Mouse (Mus musculus) ES-E14 (cell line): ENCODE results near the gene Slc4a4. TPM values are rescaled to one million over a fixed set of nuclear protein-coding genes. Genes with fewer than 3 reads are reported as not detected.

ENCODE experiments used
- DNase-seq: peaks from one replicate; pipeline ENCODE4 v3.0.0-alpha.2; 2013; ENCODE audit warnings: low read depth, low spot score
- H3K27ac ChIP-seq: 2 replicates; pipeline ENCODE4 v1.5.1; 2012; ENCODE audit warnings: low read depth, mild to moderate bottlenecking, low read length, moderate library complexity, mixed read lengths; ENCODE audit not compliant: poor library complexity, insufficient read depth, severe bottlenecking
- H3K36me3 ChIP-seq: 2 replicates; pipeline ENCODE4 v1.6.1; 2012; ENCODE audit warnings: mild to moderate bottlenecking, low read length, moderate library complexity, mixed read lengths; ENCODE audit not compliant: control insufficient read depth, poor library complexity, insufficient read depth, severe bottlenecking
- H3K4me1 ChIP-seq, 2 experiments: fragments of 150-350 bp in 1 of 2; sonication (generic) in 1 of 2; 2 replicates each; pipeline ENCODE4 v1.6.1; 2012; ENCODE audit warnings: low read length in 2 of 2, mild to moderate bottlenecking in 1 of 2, mixed read lengths in 1 of 2; ENCODE audit not compliant: control insufficient read depth in 2 of 2, insufficient read depth in 2 of 2, poor library complexity in 1 of 2
- H3K4me3 ChIP-seq, 2 experiments: fragments of 150-350 bp in 1 of 2; sonication (generic) in 1 of 2; 2 replicates each; pipeline ENCODE4 v1.5.1; 2012; ENCODE audit warnings: low read length in 2 of 2, low read depth in 1 of 2, mild to moderate bottlenecking in 1 of 2, mixed read lengths in 1 of 2; ENCODE audit not compliant: insufficient read depth in 1 of 2, poor library complexity in 1 of 2, severe bottlenecking in 1 of 2
- H3K9ac ChIP-seq: 2 replicates; pipeline ENCODE4 v1.6.1; 2012; ENCODE audit warnings: low read depth, mild to moderate bottlenecking, low read length, mixed read lengths; ENCODE audit not compliant: poor library complexity, insufficient read depth, severe bottlenecking
- H3K9me3 ChIP-seq: fragments of 150-350 bp; sonication (generic); 2 replicates; pipeline ENCODE4 v1.6.1; 2012; ENCODE audit warnings: low read depth, mild to moderate bottlenecking, low read length; ENCODE audit not compliant: control insufficient read depth, insufficient read depth
- CHD2 ChIP-seq: IDR thresholded peaks from 2 replicates; pipeline ENCODE4 v1.6.1; 2014; ENCODE audit warnings: mild to moderate bottlenecking, low read depth, low read length, inconsistent platforms
- HCFC1 ChIP-seq: IDR thresholded peaks from 2 replicates; pipeline ENCODE4 v1.6.1; 2012; ENCODE audit warnings: low read length, inconsistent platforms, borderline replicate concordance; ENCODE audit not compliant: insufficient read depth
- MAFK ChIP-seq: IDR thresholded peaks from 2 replicates; pipeline ENCODE4 v1.6.1; 2014; ENCODE audit warnings: mild to moderate bottlenecking, low read depth, low read length, inconsistent platforms; ENCODE audit not compliant: insufficient read depth
- ZC3H11A ChIP-seq: IDR thresholded peaks from 2 replicates; pipeline ENCODE4 v1.6.1; 2012; ENCODE audit warnings: low read depth, mild to moderate bottlenecking, inconsistent platforms, low read length, borderline replicate concordance
- ZNF384 ChIP-seq: IDR thresholded peaks from 2 replicates; pipeline ENCODE4 v1.6.1; 2012; ENCODE audit warnings: low read depth, low read length, inconsistent platforms
- in situ Hi-C, 2 experiments: fragments of 600-800 bp; cut with MboI; formaldehyde crosslinking; loops; one replicate each; pipeline ENCODE4 v1.15.1; 2025; ENCODE audit warnings: low sequenced_read_pairs in 2 of 2, inconsistent platforms in 1 of 2; ENCODE audit not compliant: unreplicated experiment in 2 of 2
- total RNA-seq: library from RNA; depleted of rRNA; stranded (reverse); fragments of 300-350 nt; gene quantifications from 2 replicates; pipeline ENCODE4 v1.2.3, GENCODE M21; 2012; rRNA removed

Slc4a4 gene
- 2.5 and 3.0 TPM in 2 replicates for total RNA-seq

DNA sequence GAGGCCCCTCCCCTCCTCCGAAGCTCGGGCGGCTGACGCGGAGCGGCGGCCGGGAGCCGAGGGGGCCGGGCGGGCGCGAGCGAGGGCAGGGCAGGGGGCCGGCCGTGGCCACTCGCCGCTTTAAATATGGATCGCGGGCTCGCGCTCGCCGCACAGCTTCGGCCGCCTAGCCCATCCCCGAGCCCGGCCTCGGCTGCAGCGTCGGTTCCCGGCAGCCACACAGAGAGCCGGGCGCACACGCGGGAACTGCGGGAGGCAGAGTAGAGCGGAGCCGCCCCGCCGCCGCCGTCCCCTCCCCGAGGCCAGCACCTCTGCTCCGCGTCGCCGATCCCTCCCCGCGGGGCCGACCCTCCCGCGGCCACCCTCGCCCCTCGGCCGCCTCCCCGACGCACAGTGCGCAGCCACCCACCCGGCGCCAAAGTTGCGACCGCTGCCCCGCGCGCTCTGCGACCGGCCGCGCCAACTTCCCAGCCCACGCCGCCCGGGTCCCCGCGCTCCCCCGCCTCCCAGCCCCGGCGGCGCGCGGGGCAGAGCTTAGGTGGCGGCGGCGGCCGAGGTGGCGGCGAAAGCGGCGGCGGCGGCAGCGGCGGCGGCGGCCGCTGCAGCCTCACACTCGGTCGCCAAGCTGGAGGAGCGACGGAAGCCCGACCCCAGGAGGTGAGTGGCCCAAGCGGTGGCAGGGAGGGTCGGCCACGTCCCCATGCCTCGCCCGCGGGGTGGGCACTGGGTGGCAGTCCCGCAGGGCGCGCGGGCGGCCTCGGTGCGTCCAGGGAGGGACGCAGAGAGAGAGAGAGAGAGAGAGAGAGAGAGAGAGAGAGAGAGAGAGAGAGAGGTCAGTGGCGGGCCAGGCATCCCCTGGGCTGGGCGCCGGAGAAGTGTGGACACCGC, at the start of gene Slc4a4:
TSS of gene Slc4a4 (plus strand) at position 151 of the 888 bp plus-strand sequence.
- Histone ChIP-seq H3K36me3 (no peaks in the 10 kb centered on the region), H3K4me3 (peak within 1 kb of the TSS; percentile 73 to 90), H3K9me3 (no peaks in the 10 kb centered on the region), H3K27ac (no peak within 1 kb of the TSS), H3K9ac (peak within 1 kb of the TSS; percentile 77), H3K4me1 (peaks cover 2 to 3% of the 10 kb centered on the region in 2 experiments; a peak in 1 of 4 replicates)
- DNase-seq, result no peak
- in situ Hi-C loops, result no loop called here
- no peak for TF ChIP-seq MAFK

DNA sequence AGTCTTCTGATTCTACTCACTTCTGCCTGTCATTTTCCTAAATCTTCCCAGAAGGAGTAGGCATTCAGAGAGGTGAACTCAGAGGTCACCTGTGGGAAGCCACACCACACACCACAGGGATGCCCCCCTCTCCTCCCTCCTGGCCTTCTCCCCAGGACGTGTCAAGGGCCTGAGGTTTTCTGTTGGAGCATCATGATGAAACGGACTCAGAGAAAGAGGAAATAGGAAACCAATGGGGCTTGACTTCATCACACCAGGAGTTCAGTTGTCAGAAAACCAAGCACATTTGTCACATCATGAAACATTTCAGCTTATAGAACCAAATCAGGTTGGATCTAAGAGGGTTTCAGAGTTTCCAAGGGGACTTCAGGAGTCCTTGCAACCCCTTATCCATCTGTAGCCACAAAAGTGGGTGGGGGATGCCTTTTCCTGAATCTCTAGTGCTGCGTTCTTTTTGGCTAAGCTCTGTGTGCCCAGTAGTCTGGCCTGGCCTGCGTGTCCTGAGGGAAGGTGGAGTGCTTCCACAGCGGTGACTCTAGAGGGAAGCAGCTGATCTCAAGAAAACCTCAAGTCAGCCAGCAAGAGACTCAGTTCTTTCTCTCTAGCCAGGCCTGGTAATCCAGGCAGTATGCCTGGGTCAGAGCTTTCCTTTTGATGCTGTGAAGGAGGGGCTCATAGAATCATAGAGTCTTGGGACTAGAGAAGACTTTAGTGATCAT, 46.4 kb upstream of the Slc4a4 start:
- DNase-seq, result no peak
- in situ Hi-C loops, result no loop called here

GRCm38 (mm10) chr5:88857311-88857710, 29.3 kb upstream of the Slc4a4 start:
- in situ Hi-C loops, result no loop called here
- TF ChIP-seq ZC3H11A, result no peak
- TF ChIP-seq CHD2, result no peak
- no peak for TF ChIP-seq ZNF384
- no peak for TF ChIP-seq HCFC1
- no peak for TF ChIP-seq MAFK
- no peaks in the 10 kb centered on the region for H3K4me1 ChIP-seq
- no peak overlapping the region for H3K9ac ChIP-seq
- H3K36me3 ChIP-seq, result no peaks in the 10 kb centered on the region
- H3K27ac ChIP-seq, result no peak overlapping the region
- H3K9me3 ChIP-seq, result no peaks in the 10 kb centered on the region
- DNase-seq, result no peak
- H3K4me3 ChIP-seq, result no peak overlapping the region

More for the DNA sequence above, 46.4 kb upstream of the Slc4a4 start:
- Histone ChIP-seq H3K9me3 (no peaks in the 10 kb centered on the region), H3K4me3 (no peak overlapping the region), H3K27ac (no peak overlapping the region), H3K36me3 (no peaks in the 10 kb centered on the region), H3K9ac (no peak overlapping the region), H3K4me1 (no peaks in the 10 kb centered on the region)
- no peak for TF ChIP-seq MAFK
- TF ChIP-seq ZC3H11A, result no peak
- TF ChIP-seq HCFC1, result no peak
- TF ChIP-seq ZNF384, result no peak
- TF ChIP-seq CHD2, result no peak

- DNase-seq, result no peak
- in situ Hi-C loops, result no loop called here
- no peaks in the 10 kb centered on the region for H3K4me1 ChIP-seq
- TF ChIP-seq ZNF384, result no peak
- no peak for TF ChIP-seq CHD2
- no peak for TF ChIP-seq ZC3H11A
- TF ChIP-seq MAFK, result no peak
- TF ChIP-seq HCFC1, result no peak
- no peak overlapping the region for H3K9ac ChIP-seq
- H3K9me3 ChIP-seq, result no peaks in the 10 kb centered on the region
- no peak overlapping the region for H3K27ac ChIP-seq
- H3K4me3 ChIP-seq, result no peak overlapping the region
- no peaks in the 10 kb centered on the region for H3K36me3 ChIP-seq
These were observed 28.8 kb upstream of the Slc4a4 start for GRCm38 (mm10) chr5:88857801-88858200.
